Mouse (Mus musculus) c-Kit-positive CD71-positive TER-119-positive erythroid progenitor cells, embryonic 14.5 days (primary cell): Measurements from ENCODE around the gene Gna15.
A peak's percentile ranks its signal among the peaks of the same experiment; 100 is the strongest.

Experiments
- DNase-seq: peaks from one replicate; pipeline ENCODE4 v3.0.0-alpha.2; 2013; ENCODE audit warnings: low spot score

The Gna15 gene

DNA sequence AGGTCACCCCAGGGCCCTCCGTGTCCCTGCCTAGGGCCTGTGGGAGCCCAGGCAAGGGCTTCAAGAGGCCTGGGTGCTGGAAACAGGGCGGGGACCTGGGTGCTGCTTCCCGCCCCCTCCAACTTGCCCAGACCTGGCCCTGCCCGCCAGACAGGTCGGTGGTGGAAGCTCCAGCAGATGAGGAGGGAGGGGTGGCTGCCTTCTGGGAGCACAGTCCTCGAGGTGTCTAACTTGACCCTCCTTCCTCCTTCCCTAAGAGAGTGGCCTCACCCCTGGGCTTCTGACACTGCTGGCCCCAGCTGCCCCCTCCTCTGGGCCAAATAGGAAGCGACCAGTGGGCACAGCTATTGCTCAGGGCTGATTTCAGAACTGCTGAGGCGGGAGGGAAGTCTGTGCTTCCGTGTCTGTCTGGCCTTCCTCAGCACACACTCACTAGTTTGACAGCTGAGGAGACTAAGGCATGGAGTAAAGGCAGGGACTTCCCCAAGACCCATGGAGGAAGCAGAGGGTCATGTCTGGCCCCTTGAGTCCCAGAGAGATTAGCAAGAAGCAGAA lies at the start of gene Gna15:
Gene Gna15 (minus strand): TSS at position 175 of the 555 bp plus-strand sequence.
- no peak for DNase-seq

- DNase-seq = peak; percentile 56
These were observed 49.0 kb upstream of the Gna15 start for GRCm38 (mm10) chr10:81572975-81573374.

- DNase-seq = no peak
These were observed 48.2 kb upstream of the Gna15 start for GRCm38 (mm10) chr10:81572133-81572671.

DNA sequence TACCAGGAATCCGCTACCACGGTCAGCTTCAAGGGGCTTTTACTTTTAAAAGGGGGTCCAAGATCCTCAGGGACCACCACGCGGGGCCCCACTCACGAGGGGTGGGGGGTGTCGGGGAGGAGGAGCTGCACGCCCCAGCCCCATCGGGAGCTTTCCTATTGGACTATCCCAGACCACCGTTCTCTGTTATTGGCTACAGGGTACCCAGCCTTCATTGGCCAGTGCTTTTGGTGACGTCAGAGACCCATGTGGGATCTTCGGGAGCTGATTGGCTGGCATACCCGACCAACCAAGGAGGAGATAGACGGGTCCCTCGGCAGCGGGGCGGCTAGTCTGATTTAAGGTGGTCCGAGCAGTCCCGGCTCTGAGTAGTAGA lies 47.5 kb upstream of the Gna15 start:
- peak; percentile 97 for DNase-seq

- peak; percentile 84 for DNase-seq
These were observed 46.9 kb upstream of the Gna15 start for GRCm38 (mm10) chr10:81570831-81571500.

DNA sequence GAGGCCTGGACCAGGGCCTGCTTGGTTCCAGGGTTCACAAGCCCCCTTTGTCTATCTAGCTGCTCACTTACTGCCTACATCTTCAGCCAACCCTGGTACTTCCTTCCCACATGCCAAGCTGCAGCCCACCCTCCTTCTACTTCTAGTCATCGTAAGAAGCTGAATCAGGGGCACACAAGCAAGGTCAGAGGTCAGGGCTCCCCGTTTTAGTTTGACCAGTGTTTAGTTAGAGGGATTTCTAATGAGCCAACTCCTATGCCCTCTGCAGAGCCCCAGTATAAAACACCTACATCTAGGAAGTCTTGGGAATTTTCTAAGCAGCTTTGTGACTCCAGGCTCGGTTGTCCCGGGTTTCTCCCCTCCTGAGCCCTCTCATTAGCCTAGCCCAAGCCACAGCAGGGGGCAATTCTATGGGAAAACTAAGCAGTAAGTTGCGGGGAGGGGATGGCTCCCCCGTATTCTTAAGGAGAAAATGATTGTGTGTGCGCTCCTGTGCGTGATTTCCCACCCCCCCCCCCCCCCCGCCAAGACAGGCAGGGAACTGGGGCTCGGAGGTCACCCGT lies 46.3 kb upstream of the Gna15 start:
- DNase-seq = no peak

DNA sequence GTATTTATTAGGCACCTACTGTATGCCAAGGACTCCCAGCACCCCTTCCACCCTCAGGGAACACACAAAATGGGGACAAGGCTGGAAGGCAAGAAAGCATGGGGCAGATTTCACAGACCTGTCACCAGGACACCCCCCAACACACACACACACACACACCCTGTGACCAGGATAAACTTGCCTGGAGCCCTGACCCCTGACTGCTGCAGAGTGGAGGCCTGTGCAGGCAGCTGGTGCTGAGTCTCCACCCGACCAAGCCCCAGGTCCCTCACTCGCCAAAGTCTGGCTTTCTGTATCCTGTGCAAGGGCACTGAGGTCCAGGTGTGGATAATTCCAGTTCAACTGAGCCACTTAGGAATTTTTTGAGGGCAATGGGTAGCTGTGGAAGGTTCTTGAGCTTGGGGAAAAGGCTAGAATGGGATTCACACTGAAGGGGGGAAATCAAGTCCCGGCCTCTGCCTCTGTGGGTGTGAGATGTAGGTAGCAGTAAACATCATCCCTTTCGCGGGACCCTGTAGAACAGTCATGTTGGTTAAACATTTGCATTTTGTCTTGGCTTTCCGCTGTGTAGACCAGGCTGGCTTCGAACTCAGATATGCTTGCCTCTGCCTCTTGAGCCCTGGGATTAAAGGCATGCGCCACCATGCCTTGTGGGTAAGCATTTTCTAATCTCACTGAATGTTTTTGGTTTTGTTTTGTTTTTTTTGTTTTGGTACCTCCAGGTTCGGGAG lies 45.6 kb upstream of the Gna15 start:
- DNase-seq = no peak

DNA sequence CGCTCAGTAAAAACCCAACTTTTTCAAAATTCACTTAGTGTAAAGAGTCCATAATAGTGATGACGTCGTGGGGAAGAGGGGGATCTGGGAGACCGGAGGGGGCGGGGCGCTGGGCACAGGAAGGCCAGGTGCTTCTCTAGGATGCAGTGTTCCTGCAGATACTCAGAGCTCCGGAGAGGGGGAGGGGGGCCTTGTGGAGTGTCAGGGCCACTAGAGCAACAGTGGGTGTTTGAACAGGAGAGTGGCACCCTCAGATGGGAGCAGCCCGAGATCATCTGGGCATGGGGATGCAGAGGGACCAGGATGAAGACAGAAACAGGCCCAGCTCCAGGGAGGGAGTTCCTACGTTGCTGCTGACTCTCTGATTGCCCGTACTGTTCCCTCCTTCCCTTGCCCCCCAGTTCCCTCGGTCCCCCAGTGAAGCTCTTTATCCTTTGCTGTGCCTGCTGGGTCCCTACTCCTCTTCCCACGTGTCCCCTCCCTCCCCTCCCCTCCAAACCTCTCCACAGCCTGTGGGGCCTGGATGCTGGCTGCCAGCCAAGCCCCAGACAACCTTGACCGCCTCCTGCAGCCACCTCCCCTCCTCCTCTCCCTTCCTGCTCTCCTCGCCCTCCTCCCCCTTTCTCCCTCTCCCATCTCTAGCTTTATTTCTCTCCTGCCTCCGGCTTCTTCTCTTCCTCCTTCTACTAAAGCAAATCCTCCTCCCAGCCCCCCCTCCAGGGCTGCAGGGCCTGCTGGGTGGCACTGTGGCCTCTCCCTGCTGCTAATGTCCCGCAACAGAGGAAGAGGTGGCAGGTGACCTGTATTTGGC lies 44.6 kb upstream of the Gna15 start:
- no peak for DNase-seq

- no peak for DNase-seq
These were observed 41.5 kb upstream of the Gna15 start for GRCm38 (mm10) chr10:81565257-81566228.

- no peak for DNase-seq
These were observed 40.7 kb upstream of the Gna15 start for GRCm38 (mm10) chr10:81564734-81565133.

GRCm38 (mm10) chr10:81564216-81564615 lies 40.2 kb upstream of the Gna15 start:
- no peak for DNase-seq

GRCm38 (mm10) chr10:81563481-81563880 lies 39.5 kb upstream of the Gna15 start:
- DNase-seq = no peak

- no peak for DNase-seq
These were observed 38.4 kb upstream of the Gna15 start for GRCm38 (mm10) chr10:81562411-81562810.

GRCm38 (mm10) chr10:81560719-81561459 lies 36.9 kb upstream of the Gna15 start:
- DNase-seq = no peak

DNA sequence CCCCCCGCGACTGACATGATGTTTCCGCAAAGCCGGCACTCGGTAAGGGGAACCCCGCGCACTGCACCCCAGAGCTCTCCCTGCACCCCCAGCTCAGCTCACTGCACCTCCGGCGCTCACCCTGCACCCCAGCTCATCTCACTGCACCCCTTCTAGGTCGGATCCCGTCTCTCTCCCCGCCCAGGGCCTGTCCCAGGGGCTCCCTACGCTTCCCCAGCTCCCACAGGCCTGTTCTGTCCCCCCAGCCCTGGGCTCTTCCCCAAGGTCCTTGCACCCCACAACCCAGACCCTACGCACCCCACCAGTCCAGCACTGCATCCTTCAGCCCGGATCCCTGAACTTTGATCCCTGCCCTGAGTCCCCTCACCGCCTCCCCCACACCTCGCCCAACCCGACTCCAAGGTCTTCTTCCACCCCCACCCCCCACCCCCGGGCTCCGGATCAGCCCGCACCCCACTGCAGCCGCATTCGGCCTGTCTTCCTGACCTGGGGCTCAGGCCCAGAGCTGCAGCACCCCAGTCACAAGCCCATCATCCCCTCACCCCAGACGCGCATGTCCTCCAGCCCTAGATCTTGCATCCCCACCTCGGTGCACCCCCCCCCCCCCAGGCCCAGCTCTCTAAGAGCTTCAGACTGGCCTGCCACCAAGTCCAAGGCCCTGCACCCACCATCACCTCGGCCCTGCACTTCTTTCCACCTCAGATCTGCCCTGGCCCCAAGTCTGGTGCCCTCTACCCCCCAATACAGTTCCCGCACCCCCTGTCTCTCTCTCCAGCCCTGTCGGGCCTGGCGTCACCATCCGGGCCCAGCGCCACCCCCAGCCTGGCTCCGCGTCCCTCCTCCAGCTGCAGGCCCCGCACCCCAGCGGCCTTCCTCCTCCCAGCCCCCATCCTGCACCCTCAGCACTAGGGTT lies 35.9 kb upstream of the Gna15 start:
- no peak for DNase-seq

GRCm38 (mm10) chr10:81559163-81559626 lies 35.2 kb upstream of the Gna15 start, which contains the start of gene Aes:
TSS of gene Aes (plus strand) at chr10:81559488.
- no peak for DNase-seq

DNA sequence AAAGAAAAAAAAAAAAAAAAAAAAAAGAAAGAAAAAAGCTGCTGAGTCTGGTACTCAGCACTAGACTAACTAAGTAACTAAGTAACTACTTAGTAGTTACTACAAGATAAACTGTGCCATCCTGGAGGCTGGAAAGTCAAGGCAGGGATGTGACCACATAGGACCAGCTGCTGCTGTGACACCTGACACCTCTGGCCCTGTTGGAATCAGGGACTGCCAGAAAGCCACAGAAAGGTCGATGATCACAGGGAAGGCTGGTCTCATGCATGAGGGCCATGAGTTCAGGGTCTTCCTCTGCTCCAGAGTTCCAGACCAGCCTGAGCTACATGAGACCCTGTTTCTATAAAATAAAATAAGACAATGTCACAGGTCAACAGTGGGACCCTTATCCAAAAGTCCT lies 33.5 kb upstream of the Gna15 start:
- DNase-seq = no peak

- DNase-seq = no peak
These were observed 32.3 kb upstream of the Gna15 start for GRCm38 (mm10) chr10:81556282-81556681.
